Mouse (Mus musculus): Measurements from ENCODE around the gene Parp16. TPM values are rescaled to one million over a fixed set of nuclear protein-coding genes. Genes with fewer than 3 reads are reported as not detected.

Parp16 gene
- 6.0 and 6.4 TPM in 2 replicates for polyA plus RNA-seq (2014; fragmentation: Nextera tagmentation; extraction: Ambion mirVana)

GRCm38 (mm10) chr9:65195053-65195452 lies at the start of gene Parp16:
TSS of gene Parp16 (plus strand) at chr9:65195353.
- Histone ChIP-seq H3K27ac (ENCODE audit: low read length) (peak within 1 kb of the TSS; percentile 74), H3K4me2 (replicated peaks; ENCODE audit: low read depth, low read length) (0 out of 2 replicates have a peak within 1 kb of the TSS, but pooled peaks have one; percentile 8), H3K9ac (replicated peaks; ENCODE audit: low read depth, low read length) (no peak within 1 kb of the TSS), H3K27me3 (ENCODE audit: control insufficient read depth, insufficient read depth, low read length) (no peaks in the 10 kb centered on the region), H3K4me3 (ENCODE audit: low read depth, low read length) (no peak within 1 kb of the TSS), H3K4me1 (ENCODE audit: control insufficient read depth, insufficient read depth, low read length) (peaks cover 27% of the 10 kb centered on the region), H3K9me3 (ENCODE audit: control insufficient read depth, low read depth, low read length) (no peaks in the 10 kb centered on the region), H3K36me3 (ENCODE audit: control insufficient read depth, insufficient read depth, low read length) (no peaks in the 10 kb centered on the region)
- no peak for ATAC-seq (ENCODE audit: insufficient number of reproducible peaks, insufficient read depth, low FRiP score, low read depth)
- whole genome bisulfite sequencing = 74% methylated on average over 4 of the region's 4 CpGs

- Histone ChIP-seq H3K4me2 (replicated peaks; ENCODE audit: low read depth, low read length) (no peak overlapping the region), H3K4me1 (ENCODE audit: control insufficient read depth, insufficient read depth, low read length) (peaks cover 5% of the 10 kb centered on the region; the same call in 1 of the 2 replicates), H3K27ac (ENCODE audit: low read length) (no peak overlapping the region), H3K9ac (replicated peaks; ENCODE audit: low read depth, low read length) (no peak overlapping the region), H3K36me3 (ENCODE audit: control insufficient read depth, insufficient read depth, low read length) (no peaks in the 10 kb centered on the region), H3K4me3 (ENCODE audit: low read depth, low read length) (no peak overlapping the region), H3K9me3 (ENCODE audit: control insufficient read depth, low read depth, low read length) (no peaks in the 10 kb centered on the region), H3K27me3 (ENCODE audit: control insufficient read depth, insufficient read depth, low read length) (no peaks in the 10 kb centered on the region)
- ATAC-seq (ENCODE audit: insufficient number of reproducible peaks, insufficient read depth, low FRiP score, low read depth) = no peak
- WGBS = 86% methylated on average over 5 of the region's 5 CpGs
Measured at GRCm38 (mm10) chr9:65146001-65146400, 49.2 kb upstream of the Parp16 start.

GRCm38 (mm10) chr9:65148507-65148906 lies 46.6 kb upstream of the Parp16 start:
- Histone ChIP-seq H3K27ac (ENCODE audit: low read length) (no peak overlapping the region), H3K9ac (replicated peaks; ENCODE audit: low read depth, low read length) (no peak overlapping the region), H3K4me2 (replicated peaks; ENCODE audit: low read depth, low read length) (no peak overlapping the region), H3K9me3 (ENCODE audit: control insufficient read depth, low read depth, low read length) (no peaks in the 10 kb centered on the region), H3K4me3 (ENCODE audit: low read depth, low read length) (no peak overlapping the region), H3K4me1 (ENCODE audit: control insufficient read depth, insufficient read depth, low read length) (peaks cover 8% of the 10 kb centered on the region; the same call in 1 of the 2 replicates), H3K36me3 (ENCODE audit: control insufficient read depth, insufficient read depth, low read length) (no peaks in the 10 kb centered on the region), H3K27me3 (ENCODE audit: control insufficient read depth, insufficient read depth, low read length) (no peaks in the 10 kb centered on the region)
- ATAC-seq (ENCODE audit: insufficient number of reproducible peaks, insufficient read depth, low FRiP score, low read depth) = no peak
- 83% methylated on average over 7 of the region's 7 CpGs for WGBS

DNA sequence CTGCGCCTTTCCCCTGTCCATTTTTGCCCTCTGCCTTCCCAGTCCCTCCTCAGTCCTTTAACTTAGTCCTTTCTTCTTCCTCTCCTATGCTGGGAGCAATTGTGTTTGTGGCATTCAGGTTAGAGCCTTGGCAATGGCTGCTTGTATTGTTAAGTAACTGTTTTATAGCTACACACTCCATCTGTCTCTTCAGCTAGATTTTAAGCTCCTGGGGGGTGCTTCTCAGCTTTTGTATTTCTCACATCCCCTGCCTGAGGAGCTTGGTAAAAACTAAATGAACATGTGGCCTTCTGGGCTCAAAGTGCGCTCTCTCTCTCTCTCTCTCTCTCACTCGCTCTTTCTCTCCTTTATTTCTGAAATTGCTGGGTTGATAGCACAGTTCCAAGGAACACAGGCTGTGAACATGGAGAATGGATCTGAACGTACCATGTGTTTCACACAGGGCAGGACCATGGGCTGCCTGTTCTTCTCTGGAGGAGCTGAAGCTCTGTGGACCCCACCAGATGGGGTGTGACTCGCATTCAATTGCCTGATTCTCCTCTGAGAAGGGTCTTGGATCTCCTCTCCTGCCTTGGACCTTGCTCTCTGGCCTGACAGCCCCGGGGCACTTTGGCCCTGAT lies 42.3 kb upstream of the Parp16 start:
- no peak overlapping the region for H3K9ac ChIP-seq (replicated peaks; ENCODE audit: low read depth, low read length)
- no peaks in the 10 kb centered on the region for H3K27me3 ChIP-seq (ENCODE audit: control insufficient read depth, insufficient read depth, low read length)
- 53% methylated on average over 6 of the region's 6 CpGs for WGBS
- no peak for ATAC-seq (ENCODE audit: insufficient number of reproducible peaks, insufficient read depth, low FRiP score, low read depth)
- H3K27ac ChIP-seq (ENCODE audit: low read length) = peak overlapping the region; percentile 55; the same call in 1 of the 2 replicates
- no peak overlapping the region for H3K4me3 ChIP-seq (ENCODE audit: low read depth, low read length)
- H3K36me3 ChIP-seq (ENCODE audit: control insufficient read depth, insufficient read depth, low read length) = no peaks in the 10 kb centered on the region
- no peak overlapping the region for H3K4me2 ChIP-seq (replicated peaks; ENCODE audit: low read depth, low read length)
- H3K9me3 ChIP-seq (ENCODE audit: control insufficient read depth, low read depth, low read length) = no peaks in the 10 kb centered on the region
- peaks cover 11% of the 10 kb centered on the region; the same call in 1 of the 2 replicates for H3K4me1 ChIP-seq (ENCODE audit: control insufficient read depth, insufficient read depth, low read length)

DNA sequence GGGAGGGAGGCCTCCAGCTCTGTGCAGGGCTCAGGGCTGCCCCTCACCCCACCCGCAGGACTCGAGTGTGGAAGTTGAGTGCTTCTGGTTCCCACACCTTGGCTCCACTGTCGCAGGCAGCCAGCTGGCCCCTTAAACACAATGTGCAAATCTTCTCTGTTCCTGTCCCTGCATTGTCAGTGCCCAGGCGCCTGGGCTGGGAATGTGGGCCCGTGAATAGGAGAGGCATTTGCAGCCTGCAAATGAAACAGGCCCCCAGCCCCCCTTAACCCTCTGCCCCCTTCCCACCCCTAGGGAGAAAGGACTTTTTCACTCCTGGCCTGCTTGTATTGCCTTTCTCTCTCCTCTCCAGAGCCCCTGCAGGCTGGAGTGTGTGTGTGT lies 41.8 kb upstream of the Parp16 start:
- Histone ChIP-seq H3K4me1 (ENCODE audit: control insufficient read depth, insufficient read depth, low read length) (peaks cover 11% of the 10 kb centered on the region; the same call in 1 of the 2 replicates), H3K27ac (ENCODE audit: low read length) (peak overlapping the region; percentile 55; the same call in 1 of the 2 replicates), H3K4me3 (ENCODE audit: low read depth, low read length) (no peak overlapping the region), H3K9me3 (ENCODE audit: control insufficient read depth, low read depth, low read length) (no peaks in the 10 kb centered on the region), H3K36me3 (ENCODE audit: control insufficient read depth, insufficient read depth, low read length) (no peaks in the 10 kb centered on the region), H3K27me3 (ENCODE audit: control insufficient read depth, insufficient read depth, low read length) (no peaks in the 10 kb centered on the region), H3K9ac (replicated peaks; ENCODE audit: low read depth, low read length) (no peak overlapping the region), H3K4me2 (replicated peaks; ENCODE audit: low read depth, low read length) (no peak overlapping the region)
- WGBS = 21% methylated on average over 5 of the region's 5 CpGs
- no peak for ATAC-seq (ENCODE audit: insufficient number of reproducible peaks, insufficient read depth, low FRiP score, low read depth)

DNA sequence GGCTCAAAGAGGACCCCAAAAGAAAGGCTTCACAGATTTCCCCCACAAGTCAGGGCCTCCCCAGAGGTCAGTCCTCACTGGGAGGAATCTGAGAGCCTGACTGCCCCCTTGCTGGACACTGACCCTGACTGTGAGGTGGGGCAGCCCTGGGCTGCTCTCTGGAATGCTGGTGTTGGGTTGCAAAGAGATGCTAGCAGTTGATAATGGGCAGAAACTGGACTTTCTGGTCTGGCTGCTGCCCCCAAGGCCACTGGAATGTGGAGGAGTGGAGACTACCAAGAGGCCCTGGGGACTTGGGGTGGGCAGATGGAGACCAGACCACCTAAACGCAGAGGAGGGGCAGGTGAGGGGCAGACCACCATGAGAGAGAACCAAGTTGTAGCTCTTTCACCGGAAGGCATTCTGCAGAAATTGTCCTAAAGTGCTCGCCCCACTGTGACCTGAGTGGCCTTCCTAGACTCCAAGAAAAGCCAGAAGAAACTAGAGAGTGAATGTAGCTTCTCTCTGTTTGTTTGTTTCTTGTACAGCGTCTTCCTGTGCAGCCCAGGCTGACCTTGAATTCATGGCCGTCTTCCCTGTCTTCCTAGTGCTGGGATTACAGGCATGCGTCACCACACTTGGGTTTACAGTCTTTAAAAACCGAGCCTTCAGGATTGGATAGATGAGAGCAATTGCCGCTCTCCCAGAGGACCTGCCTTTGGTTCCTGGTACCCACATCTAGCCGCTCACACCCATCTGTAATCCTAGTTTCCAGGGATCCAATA lies 40.3 kb upstream of the Parp16 start:
- Histone ChIP-seq H3K4me1 (ENCODE audit: control insufficient read depth, insufficient read depth, low read length) (peaks cover 11% of the 10 kb centered on the region; the same call in 1 of the 2 replicates), H3K9ac (replicated peaks; ENCODE audit: low read depth, low read length) (no peak overlapping the region), H3K4me3 (ENCODE audit: low read depth, low read length) (no peak overlapping the region), H3K4me2 (replicated peaks; ENCODE audit: low read depth, low read length) (no peak overlapping the region), H3K36me3 (ENCODE audit: control insufficient read depth, insufficient read depth, low read length) (no peaks in the 10 kb centered on the region), H3K27ac (ENCODE audit: low read length) (peak overlapping the region; percentile 52; the same call in 1 of the 2 replicates), H3K9me3 (ENCODE audit: control insufficient read depth, low read depth, low read length) (no peaks in the 10 kb centered on the region), H3K27me3 (ENCODE audit: control insufficient read depth, insufficient read depth, low read length) (no peaks in the 10 kb centered on the region)
- 59% methylated on average over 9 of the region's 9 CpGs for WGBS
- ATAC-seq (ENCODE audit: insufficient number of reproducible peaks, insufficient read depth, low FRiP score, low read depth) = peak; percentile 47; the same call in 1 of the 2 replicates

GRCm38 (mm10) chr9:65156604-65157003 lies 38.5 kb upstream of the Parp16 start:
- no peaks in the 10 kb centered on the region for H3K36me3 ChIP-seq (ENCODE audit: control insufficient read depth, insufficient read depth, low read length)
- H3K27me3 ChIP-seq (ENCODE audit: control insufficient read depth, insufficient read depth, low read length) = no peaks in the 10 kb centered on the region
- WGBS = 14% methylated on average over 8 of the region's 8 CpGs
- no peaks in the 10 kb centered on the region for H3K9me3 ChIP-seq (ENCODE audit: control insufficient read depth, low read depth, low read length)
- peaks cover 11% of the 10 kb centered on the region; the same call in 1 of the 2 replicates for H3K4me1 ChIP-seq (ENCODE audit: control insufficient read depth, insufficient read depth, low read length)
- no peak for ATAC-seq (ENCODE audit: insufficient number of reproducible peaks, insufficient read depth, low FRiP score, low read depth)
- H3K4me3 ChIP-seq (ENCODE audit: low read depth, low read length) = no peak overlapping the region
- no peak overlapping the region for H3K4me2 ChIP-seq (replicated peaks; ENCODE audit: low read depth, low read length)
- no peak overlapping the region for H3K9ac ChIP-seq (replicated peaks; ENCODE audit: low read depth, low read length)
- no peak overlapping the region for H3K27ac ChIP-seq (ENCODE audit: low read length)

- Histone ChIP-seq H3K9me3 (ENCODE audit: control insufficient read depth, low read depth, low read length) (no peaks in the 10 kb centered on the region), H3K4me1 (ENCODE audit: control insufficient read depth, insufficient read depth, low read length) (peaks cover 11% of the 10 kb centered on the region; the same call in 1 of the 2 replicates), H3K4me3 (ENCODE audit: low read depth, low read length) (no peak overlapping the region), H3K4me2 (replicated peaks; ENCODE audit: low read depth, low read length) (no peak overlapping the region), H3K27ac (ENCODE audit: low read length) (no peak overlapping the region), H3K36me3 (ENCODE audit: control insufficient read depth, insufficient read depth, low read length) (no peaks in the 10 kb centered on the region), H3K9ac (replicated peaks; ENCODE audit: low read depth, low read length) (no peak overlapping the region), H3K27me3 (ENCODE audit: control insufficient read depth, insufficient read depth, low read length) (no peaks in the 10 kb centered on the region)
- 57% methylated on average over 6 of the region's 6 CpGs for WGBS
- ATAC-seq (ENCODE audit: insufficient number of reproducible peaks, insufficient read depth, low FRiP score, low read depth) = no peak
Measured at GRCm38 (mm10) chr9:65157631-65158030, 37.5 kb upstream of the Parp16 start.
